Mouse (Mus musculus) right cerebral cortex, adult 18-20 months (tissue): Measurements from ENCODE around the gene Prrc2a.
A peak's percentile ranks its signal among the peaks of the same experiment; 100 is the strongest.

Source experiments
- DNase-seq: peaks from one replicate; pipeline ENCODE4 v3.0.0; 2022; ENCODE audit warnings: mixed read lengths

Gene Prrc2a

DNA sequence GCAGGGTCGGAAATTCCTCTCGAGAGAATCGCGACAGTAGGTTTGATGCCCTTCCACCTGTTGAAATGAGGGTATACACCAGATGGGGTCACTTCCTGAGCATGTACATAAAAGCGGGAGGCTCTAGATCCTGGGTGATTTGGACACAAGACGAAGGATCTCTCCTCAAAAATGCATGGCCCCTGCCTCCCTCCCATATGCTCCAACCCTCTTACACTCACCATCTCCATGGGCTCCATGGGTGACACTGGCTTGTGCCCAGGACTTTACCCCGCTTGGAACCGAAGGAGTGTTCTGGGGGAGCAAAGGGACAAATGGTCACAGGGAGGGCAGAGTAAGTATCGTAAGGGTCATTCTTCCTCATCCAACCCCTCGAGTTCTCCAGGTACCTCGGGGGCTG lies 3.3 kb downstream of the Prrc2a start:
- DNase-seq, result no peak

DNA sequence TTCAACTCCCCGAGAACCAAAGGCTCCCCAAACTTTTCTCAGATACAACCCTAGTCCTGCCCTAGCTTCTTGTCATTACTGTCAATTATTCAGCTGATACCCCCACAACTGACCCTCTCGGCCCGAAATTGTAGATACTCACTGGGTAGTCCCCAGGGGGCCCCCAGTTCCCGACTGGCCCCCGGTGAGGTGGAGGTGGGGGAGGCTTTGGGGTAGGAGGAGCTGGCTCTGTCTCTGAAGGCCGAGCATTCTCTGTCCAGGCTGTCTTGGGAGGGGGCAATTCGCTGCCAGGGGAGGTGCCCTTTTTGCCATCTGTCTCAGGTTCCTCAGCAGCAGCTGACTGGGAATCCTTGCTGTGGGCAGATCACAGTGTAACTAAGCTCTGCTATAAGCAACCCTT lies 5.1 kb downstream of the Prrc2a start:
- no peak for DNase-seq

DNA sequence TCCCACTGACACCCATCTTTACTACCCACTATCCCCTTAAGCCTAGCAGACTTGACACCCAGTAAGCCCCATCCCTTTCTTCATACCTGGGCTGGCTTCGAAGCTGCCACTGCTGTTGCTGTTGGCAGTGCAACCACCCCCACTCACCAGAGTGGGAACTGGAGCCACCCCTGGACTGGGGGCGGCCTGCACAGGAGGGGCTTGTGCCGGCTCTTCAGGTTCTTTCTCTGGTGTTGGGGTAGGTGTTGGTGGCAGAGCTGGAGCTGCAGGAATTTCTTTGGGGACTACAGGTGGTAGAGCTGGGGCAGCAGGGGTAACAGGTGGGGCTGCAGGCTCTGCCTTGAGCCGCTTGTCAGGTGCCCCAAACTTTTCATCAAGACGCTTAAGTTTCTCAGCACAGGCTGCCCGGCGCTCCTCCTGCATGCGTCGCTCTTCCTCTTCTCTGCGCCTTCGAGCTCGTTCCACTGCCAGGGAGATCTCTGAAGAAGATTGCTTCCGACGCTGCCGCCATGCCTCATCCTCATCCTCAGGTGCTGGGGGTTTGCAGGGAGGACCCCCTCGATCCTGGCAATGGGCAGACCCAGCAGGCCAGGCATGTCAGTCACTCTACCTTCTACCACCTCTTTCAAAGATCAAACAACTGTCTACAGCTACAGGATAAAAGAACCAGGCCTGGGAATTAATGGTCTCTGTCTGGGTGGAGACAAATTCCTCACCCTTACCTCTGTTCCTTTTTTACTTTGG lies 5.7 kb downstream of the Prrc2a start:
- no peak for DNase-seq

DNA sequence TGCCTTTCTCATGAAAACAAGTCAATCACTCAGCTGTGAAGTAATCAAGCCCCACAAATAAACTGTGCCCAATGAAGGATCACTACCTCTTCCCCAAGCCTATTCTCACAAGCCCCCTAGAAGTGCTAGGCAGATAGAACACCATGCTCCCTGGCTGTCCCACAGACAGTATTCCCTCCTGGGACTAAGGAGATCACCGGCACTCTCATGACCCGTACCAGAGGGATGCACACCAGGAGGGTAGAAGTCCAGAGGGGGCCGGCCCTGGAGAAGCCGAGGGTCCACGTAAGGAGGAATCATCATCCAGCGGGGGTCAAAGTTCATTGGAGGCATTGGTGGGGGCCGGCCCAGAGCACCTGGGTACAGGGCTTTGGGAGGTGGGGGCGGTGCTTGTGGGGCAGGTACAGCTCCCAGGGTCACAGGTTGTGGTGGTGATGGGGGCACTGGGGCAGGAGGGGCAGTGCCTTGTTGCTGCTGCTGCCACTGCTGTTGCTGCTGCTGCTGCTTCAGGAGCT lies 7.0 kb downstream of the Prrc2a start:
- no peak for DNase-seq

DNA sequence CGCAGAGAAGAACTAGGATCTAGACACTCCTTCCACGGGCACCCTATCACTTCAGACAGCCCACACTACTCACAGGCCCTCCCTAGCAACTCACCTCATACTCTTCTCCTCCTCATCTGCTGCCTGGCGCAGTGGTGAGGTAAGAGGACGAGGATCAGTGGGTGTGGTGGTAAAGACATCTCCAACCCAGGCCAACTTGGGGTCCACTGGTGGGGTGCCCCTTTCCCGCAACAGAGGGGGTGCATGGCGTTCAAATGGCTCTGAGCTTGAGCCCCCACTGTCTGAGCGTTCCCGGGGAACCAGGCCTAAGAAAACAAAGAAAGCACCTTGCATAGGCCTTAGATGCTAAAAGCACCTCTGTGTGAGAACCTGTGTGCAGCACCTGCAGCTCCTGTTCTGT lies 7.4 kb downstream of the Prrc2a start:
- DNase-seq, result no peak

DNA sequence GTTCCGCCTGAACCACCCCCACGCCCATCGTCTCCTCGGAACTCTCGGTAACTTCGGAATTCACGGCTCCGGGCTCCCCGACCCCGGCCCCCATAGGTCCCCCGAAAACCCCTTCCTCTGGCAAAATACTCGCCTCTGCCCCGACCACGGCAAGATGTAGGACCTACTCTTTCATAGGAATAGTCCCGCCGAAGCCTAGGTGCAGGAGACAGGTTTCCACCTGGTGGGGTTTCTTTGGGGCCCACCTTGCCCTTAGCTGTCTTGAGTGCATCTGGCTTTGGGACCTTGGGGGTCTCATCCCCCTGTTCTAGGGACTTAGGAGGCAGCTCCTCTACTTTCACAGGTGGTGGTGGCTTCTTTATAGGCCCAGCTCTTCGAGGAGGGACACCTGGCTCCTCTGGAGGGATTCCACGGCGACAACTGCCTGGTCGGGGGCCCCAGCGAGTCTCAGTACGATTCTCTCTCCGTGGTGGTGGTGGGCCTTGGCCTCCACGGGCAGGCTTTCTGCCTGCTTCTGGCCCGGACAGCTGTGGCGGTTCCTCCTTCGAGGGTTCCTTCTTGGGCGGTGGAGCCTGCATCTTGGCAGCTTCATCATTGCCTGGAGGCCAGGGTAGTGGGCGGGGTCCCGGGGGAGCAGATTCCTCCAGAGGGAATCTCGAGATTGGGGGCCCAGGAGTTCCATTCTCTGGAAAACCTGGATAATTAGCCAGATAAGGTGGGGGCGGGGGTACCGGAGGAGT lies 8.1 kb downstream of the Prrc2a start:
- no peak for DNase-seq

DNA sequence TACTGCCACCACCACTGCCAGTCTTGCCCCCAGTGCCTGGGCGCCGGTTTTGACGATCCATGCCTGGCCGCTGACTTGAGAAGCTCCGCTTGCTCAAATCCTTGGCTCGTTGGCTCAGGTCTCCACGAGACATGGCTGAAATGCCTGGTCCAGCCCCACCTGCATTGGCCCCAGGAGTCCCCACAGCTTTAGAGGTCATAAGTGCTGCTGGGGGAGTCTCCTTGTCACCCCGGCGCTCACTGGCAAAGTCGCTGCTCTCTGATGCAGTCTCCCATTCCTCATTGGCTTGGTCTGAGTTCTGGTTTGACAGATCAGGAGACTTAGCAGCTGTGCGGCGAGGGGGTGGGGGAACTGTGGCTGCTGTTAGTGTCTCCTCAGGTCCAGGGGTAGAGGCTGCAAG lies 9.2 kb downstream of the Prrc2a start:
- no peak for DNase-seq

DNA sequence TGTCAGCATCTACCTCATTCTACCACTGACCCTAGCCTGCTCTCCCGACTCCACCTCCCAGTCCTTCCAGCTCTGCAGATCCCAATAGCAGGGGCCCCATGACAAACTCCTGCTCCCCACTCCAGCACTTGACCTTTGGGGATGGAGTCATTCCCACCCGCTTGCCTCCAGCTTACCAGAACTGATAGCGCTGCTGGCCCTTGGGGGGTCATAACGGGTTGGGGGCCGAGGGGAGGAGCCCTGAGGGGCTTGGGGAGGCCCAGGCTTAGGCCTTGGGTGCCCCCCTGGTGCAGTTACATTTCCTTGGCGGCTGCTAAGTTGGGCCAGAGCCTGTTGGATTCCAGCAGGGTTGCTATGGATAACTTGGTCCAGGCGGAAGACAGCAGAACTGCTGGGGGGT lies 10.1 kb downstream of the Prrc2a start:
- DNase-seq, result no peak

DNA sequence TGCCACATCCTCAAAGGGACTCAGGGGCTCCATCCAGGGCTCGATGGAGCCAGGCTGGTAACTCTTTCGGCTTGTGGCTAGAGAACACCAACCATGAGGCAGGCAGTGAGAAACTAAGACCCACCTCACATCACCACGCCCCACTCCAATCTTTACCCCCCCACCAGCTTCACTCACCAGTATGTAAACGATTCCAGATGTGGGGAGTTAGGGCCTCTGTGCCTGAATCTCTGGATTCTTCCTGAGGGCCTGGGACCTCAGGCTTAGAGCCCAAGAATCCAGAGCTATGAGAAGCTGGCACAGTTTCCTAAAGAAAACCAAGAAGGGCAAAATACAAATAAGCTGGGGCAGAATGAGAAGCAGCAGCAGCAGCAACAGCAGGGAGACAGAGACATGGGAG lies 10.8 kb downstream of the Prrc2a start:
- DNase-seq, result no peak

DNA sequence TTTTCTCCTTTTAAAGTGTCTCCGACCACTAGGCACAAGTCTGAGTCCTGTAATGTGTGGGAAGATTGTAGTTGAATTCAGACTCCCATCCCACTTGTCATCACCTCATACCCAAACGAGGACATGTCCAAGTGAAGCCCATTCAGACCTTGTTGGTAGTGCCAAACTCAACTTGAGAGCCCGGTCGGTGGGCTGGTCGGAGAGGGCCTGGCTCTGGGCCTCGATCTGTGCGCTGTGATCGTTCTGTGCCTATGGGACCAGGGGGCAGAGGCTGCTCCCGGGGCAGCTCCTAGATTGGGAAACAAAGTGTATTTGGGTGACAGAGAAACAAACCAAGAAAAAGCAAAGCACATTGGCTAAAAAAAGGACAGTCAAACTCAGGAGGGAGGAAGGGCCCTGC lies 11.6 kb downstream of the Prrc2a start:
- no peak for DNase-seq

DNA sequence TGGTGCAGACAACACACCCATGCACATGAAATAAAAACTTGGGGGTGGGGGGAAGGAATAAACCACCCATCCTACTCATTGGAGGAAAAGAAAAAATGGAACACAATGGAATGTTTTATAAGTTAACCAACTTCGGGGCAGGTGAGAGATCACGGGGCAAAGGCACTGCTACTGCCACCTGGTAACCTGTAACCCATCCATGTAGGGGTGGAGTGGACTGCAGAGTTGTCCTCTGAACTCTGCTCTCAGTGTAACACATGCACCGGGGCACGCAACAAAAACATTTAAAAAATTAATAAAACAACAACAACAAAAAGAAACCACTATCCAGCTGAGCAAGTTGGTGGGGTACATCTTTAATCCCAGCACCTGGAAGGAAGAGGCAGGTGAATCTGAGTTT lies 12.6 kb downstream of the Prrc2a start:
- DNase-seq, result no peak

DNA sequence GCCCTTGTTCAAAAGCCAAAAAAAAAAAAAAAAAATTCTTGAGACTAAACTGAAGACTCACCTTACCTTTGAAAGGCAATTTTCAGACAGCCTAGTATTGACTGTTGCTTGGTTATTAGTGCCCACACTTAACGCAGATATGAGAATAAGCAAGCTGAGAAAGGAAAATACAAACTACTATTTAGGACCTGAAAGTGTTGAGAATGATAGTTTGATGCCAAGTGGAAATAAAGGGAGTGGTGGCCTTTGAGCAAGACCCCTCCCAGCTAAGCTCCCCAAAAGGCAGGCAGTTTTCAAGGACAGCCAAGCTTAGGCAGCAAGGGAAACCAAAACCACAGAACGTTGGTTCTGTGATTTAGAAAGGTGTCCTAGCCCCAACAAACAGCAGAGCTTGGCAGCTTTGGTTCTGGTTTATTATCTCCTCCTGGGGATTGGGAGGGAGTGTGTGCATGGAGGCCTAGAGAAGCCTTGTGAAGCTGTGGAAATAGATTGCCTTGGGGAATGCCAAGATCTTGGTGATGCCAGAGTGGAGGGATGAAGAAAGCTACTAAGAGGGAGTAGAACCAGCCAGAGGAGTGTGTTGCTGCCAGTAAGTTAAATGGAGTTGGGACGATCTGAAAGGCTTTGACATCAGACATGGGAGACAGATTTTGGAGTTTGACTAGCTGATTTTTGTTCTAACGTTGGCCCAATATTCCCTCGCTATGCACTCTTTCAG lies 16.6 kb downstream of the Prrc2a start:
- DNase-seq, result no peak

DNA sequence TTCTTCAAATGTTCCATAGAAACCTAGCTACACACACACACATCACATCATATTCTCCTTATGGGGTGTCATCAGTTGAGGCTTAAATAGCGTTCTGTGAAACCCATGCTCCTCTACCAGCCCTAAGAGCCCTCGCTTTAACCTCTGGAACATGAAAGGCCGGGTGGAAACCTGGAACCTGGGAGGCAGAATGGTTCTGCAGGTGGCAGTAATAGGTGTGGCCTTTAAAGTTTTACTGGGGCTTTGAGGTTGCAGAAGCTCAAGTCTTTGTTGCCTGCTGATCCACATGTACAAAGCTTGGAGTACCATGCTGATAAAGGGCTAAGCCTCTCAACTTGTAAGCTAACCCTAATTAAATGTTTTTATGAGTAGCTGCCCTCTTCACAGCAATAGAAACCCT lies 17.3 kb downstream of the Prrc2a start:
- DNase-seq, result no peak

DNA sequence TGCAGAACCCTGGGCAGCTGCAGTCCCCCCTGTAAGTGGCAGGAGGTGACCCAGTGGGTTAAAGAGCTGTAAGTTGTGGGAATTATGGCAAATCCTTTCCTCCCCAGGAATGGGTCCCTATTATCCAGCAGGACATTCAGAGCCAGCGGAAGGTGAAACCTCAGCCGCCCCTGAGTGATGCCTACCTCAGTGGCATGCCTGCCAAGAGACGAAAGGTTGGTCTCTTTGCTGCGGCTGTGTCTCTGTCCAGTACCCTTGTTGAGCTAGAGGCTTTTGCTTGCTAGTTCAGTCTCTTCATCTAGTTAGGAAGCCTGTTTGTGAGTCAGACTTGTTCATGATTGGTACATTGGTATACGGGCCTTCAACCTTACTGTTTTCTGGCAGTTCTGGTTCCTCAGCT lies 18.6 kb downstream of the Prrc2a start:
- DNase-seq, result no peak

DNA sequence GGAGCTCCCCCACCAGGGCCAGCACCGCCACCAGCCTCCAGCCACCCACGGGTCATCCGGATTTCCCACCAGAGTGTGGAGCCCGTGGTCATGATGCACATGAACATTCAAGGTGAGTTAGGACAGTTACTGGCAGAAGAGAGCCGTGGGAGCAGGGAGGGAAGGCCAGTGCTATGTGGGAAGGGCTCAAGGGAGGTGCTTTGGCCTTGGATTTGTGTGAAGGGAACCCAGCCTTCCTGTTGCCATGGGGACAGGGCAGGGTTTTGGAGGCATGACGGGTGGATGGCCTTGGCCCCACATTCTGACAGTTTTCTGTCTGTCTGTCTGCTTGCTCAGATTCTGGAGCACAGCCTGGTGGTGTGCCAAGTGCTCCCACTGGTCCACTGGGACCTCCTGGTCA lies 22.7 kb downstream of the Prrc2a start:
- no peak for DNase-seq

DNA sequence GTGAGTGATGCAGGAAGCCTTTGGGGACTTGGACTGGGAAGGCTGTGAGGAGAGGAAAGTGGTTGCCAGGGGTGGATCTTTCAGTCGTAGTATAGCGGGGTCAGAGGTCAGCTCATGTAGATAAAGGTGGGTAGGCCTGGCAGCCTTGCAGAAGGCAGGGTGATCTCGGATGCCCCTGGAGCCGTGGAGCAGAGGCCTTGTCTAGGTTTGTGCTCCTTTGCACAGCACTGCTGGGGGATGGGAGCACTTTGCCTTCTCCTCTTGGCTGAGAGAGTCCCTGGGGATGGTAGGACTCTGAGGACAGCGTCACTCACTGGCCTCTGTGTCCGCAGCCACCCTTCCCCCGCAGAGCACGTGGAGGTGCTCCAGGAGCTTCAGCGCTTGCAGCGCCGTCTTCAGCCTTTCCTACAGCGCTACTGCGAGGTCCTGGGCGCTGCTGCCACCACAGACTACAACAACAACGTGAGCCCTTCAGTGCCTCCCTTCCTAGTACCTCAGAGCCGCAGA lies 24.2 kb downstream of the Prrc2a start:
- DNase-seq, result no peak

DNA sequence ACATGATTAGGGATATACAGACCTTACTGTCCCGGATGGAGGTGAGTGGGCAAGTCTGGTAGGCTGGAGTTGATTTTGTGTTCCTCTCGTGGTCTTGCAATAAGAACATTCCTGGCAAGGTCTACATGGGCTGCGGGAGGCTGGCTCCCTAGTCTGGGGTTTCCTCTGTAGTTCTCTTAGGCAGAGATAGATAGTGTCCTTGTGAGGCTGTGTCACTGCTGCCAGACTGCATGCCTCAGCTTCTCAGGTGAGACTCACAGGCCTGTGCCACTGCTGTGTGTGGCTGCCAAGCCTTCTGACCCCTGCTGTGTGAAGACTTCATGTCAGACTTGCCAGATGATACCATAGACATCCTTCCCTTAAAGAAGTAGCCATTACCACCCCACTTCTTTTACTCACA lies 25.4 kb downstream of the Prrc2a start:
- no peak for DNase-seq

DNA sequence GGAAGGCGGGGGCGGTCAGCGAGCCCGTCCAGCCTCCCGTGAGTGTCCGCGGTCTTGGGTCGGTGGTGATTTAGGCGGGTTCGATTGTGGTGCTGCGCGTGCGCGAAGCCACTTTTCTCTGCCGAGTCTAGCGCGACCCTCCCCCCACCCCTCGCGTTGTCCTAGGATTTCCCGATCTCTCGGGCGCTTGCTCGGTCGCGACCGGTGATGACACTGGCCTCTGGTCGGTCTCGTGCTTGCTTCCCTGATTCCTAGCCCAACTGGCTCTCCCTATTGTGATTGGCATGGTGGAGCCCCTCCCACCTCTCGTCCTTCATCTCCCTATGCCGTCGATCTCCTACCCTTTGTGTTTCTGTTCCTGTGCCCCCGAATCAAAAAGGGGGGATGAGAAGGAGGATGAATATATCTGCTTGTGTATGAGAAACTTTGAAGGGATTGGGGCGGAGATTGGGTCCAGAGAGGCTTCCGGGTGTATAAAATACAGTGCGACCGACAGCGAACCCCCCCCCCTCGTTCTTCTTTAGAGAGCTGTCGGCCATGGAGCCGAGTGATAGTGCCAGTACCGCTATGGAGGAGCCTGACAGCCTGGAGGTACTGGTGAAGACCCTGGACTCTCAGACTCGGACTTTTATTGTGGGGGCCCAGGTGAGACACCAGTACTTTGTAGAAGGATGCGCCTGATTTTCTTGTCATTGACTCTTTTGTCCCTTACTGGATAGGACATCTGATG lies 28.9 kb downstream of the Prrc2a start:
- DNase-seq, result no peak

DNA sequence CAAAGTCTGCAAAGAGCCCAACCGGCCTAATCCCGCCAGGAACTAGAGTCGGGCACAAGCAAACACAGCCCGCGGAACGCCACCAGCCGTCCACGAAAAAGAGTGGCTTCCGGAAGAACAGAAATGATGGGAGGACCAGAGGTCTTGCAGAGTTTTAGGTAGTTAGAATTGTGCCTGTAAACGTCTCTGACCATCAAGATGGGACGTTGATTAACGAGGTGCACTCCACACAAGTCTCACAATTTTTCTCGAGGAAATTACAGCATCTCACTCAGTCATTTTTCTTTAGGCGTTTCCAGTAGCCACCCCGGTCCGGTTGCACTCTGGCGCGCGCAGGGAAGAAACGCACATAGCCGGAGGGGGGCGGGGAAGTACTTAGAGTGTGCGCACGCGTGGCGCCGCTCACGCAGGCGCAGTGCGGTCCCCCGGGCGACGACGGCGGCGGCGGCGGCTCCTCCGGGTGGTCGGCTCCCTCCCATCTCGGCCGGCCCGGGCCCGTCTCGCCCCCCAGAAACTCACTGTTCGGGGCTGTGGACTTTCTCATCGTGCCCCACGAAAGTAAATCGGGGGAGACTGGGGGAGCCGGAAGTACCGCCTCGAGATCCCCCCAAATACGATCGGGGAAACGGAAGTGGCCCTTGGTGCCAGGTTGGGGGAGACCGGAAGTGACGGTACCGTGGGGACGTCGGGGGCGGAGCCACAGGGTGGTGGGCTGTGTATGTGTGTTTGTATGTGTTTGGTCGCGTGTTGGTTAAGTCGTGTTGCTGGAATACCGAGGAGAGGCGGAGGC lies 29.7 kb downstream of the Prrc2a start, which contains the start of gene Bag6:
TSS of gene Bag6 (plus strand) at position 378 of the 790 bp plus-strand sequence.
- peak; percentile 92 for DNase-seq

DNA sequence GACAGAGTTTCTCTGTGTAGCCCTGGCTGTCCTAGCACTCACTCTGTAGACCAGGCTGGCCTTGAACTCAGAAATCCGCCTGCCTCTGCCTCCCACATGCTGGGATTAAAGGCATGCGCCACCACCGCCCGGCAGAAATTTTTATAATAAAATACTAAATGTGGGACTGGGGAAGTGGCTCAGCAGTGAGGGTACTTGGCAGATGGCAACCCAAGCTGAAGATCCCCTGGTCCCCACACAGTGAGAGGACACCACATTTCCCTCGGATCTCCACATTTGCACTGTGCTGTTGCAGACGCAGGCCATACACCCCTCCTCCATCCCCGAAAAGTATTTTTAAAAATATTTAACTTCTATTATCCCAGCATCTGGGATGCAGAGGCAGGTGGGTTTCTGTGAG lies 31.2 kb downstream of the Prrc2a start:
- no peak for DNase-seq

DNA sequence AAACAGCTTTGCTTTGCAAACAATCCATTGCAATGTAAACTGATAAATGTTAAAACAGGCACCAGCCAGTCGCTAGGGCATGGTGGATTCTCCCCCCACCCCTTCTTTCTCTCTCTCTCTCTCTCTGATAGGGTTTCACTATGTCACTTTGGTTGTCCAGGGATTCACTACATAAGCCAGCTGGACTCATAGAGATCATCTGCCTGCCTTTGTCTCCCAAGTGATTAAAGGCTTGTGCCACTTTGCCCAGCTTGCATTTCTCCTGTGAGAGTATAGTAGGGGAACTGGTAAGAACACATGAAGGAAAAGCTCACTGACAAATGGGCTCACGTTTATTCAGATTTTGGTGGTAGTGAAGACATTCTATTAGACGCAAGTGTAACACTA lies 32.5 kb downstream of the Prrc2a start:
- no peak for DNase-seq
